Mouse (Mus musculus) neural tube, embryonic 11.5 days (tissue): ENCODE results near the gene Trmt1. TPM values are rescaled to one million over a fixed set of nuclear protein-coding genes. Genes with fewer than 3 reads are reported as not detected.

ENCODE experiments used
- ATAC-seq: fragments of 200-750 bp; cut with Nextera tagmentation; 2 replicates; pipeline ENCODE4 v1.8.0; 2017; ENCODE audit warnings: moderate number of reproducible peaks, mild to moderate bottlenecking, moderate TSS enrichment, moderate library complexity; ENCODE audit not compliant: insufficient read depth, low FRiP score, low TSS enrichment
- DNase-seq: peaks from one replicate; pipeline ENCODE4 v3.0.0-alpha.2; 2015; ENCODE audit warnings: low spot score
- H3K27ac ChIP-seq: fragments of 300-500 bp; sonication (generic); 2 replicates; pipeline ENCODE4 v1.5.1; 2014; ENCODE audit warnings: low read depth, mild to moderate bottlenecking, low read length
- H3K27me3 ChIP-seq: fragments of 300-500 bp; sonication (generic); 2 replicates; pipeline ENCODE4 v1.6.1; 2014; ENCODE audit warnings: mild to moderate bottlenecking, low read length, mixed read lengths; ENCODE audit not compliant: control insufficient read depth, insufficient read depth
- H3K36me3 ChIP-seq: fragments of 300-500 bp; sonication (generic); 2 replicates; pipeline ENCODE4 v1.6.1; 2014; ENCODE audit warnings: mild to moderate bottlenecking, low read length, moderate library complexity, mixed read lengths; ENCODE audit not compliant: control insufficient read depth, insufficient read depth
- H3K4me1 ChIP-seq: fragments of 300-500 bp; sonication (generic); 2 replicates; pipeline ENCODE4 v1.6.1; 2014; ENCODE audit warnings: low read length, mixed read lengths; ENCODE audit not compliant: control insufficient read depth, insufficient read depth
- H3K4me2 ChIP-seq: fragments of 300-500 bp; sonication (generic); 2 replicates; pipeline ENCODE4 v1.6.1; 2014; ENCODE audit warnings: low read depth, mild to moderate bottlenecking, moderate library complexity
- H3K4me3 ChIP-seq: fragments of 300-500 bp; sonication (generic); 2 replicates; pipeline ENCODE4 v1.5.1; 2014; ENCODE audit warnings: low read depth, low read length
- H3K9ac ChIP-seq: fragments of 300-500 bp; sonication (generic); 2 replicates; pipeline ENCODE4 v1.6.1; 2014; ENCODE audit warnings: mild to moderate bottlenecking, low read length
- H3K9me3 ChIP-seq: fragments of 300-500 bp; sonication (generic); 2 replicates; pipeline ENCODE4 v1.6.1; 2016; ENCODE audit warnings: low read length; ENCODE audit not compliant: control insufficient read depth
- WGBS: fragments of 180-500 bp; shearing (Covaris S2); extraction: QIAGEN DNeasy Blood & Tissue Kit; methylation state at CpG from one replicate; pipeline ENCODE4 v1.1.7; 2014; 5-methylcytosine and 5-hydroxymethylcytosine counted together
- polyA plus RNA-seq: library from polyadenylated mRNA; unstranded; fragments of >200 nt; fragmentation: Nextera tagmentation; extraction: Ambion mirVana; gene quantifications from 2 replicates; pipeline ENCODE4 v1.2.1, GENCODE M21; 2014

Gene Trmt1
- polyA plus RNA-seq, 1 experiment from 2014 or later: 60.6 TPM

DNA sequence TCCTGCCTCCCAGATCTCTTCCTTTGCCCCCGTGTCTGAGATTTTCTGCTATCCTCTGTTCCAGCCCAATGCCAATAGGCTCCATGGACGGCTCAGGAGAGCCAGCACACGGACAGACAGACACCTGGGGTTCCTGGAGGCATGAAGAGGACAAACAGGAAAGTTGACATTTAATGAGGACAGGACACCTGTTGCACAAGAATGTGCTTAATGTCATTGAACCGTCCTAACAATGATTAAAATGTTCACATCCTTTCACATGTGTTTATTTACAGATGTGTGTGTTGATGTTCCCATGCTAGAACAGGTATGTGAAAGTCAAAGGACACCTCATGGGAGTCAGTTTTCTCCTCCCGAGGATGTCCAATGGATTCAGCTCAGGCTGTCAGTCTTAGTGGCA, 43.1 kb upstream of the Trmt1 start:
- H3K9me3 ChIP-seq: no peaks in the 10 kb centered on the region
- ATAC-seq: no peak

GRCm38 (mm10) chr8:84646800-84647199, 39.3 kb upstream of the Trmt1 start:
- no peak for ATAC-seq
- peaks cover 7% of the 10 kb centered on the region; the same call in 1 of the 2 replicates for H3K4me1 ChIP-seq
- no peaks in the 10 kb centered on the region for H3K9me3 ChIP-seq
- H3K27ac ChIP-seq: no peak overlapping the region
- no peaks in the 10 kb centered on the region for H3K27me3 ChIP-seq
- H3K4me3 ChIP-seq: no peak overlapping the region
- H3K9ac ChIP-seq: no peak overlapping the region
- no peak for DNase-seq
- no peak overlapping the region for H3K4me2 ChIP-seq
- H3K36me3 ChIP-seq: no peaks in the 10 kb centered on the region
- WGBS: 57% methylated on average over 6 of the region's 6 CpGs

More for the DNA sequence above, 43.1 kb upstream of the Trmt1 start:
- H3K36me3 ChIP-seq: no peaks in the 10 kb centered on the region
- no peak overlapping the region for H3K4me2 ChIP-seq
- H3K27ac ChIP-seq: no peak overlapping the region
- no peak overlapping the region for H3K4me3 ChIP-seq
- DNase-seq: no peak
- H3K27me3 ChIP-seq: no peaks in the 10 kb centered on the region
- H3K4me1 ChIP-seq: peaks cover 8% of the 10 kb centered on the region
- H3K9ac ChIP-seq: no peak overlapping the region
- 74% methylated on average over 5 of the region's 5 CpGs for WGBS

DNA sequence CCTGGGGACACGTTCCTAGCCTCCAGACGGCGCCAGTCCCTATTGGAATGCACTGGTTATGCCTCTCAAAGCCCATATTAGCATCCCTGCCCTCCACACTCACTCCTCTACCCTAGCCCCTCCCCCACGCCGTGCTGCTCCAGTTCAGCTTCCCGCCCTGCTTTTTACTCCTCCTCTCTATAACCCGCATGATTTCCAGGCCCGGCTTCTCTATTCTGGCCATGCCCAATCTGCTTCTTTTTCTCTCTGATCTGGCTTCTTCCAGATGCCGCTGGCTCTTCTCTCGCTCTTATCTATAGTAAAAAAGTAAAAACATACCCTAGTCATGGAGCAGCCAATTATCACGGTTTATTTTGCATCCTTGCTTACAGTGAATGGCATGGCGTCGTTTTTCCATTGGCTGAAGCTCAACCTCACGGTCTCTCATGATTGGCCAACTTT, 38.6 kb upstream of the Trmt1 start:
- Histone ChIP-seq H3K4me1 (peaks cover 7% of the 10 kb centered on the region; the same call in 1 of the 2 replicates), H3K27ac (no peak overlapping the region; the same call in 1 of the 2 replicates), H3K27me3 (no peaks in the 10 kb centered on the region), H3K4me2 (peak overlapping the region; percentile 31), H3K9me3 (no peaks in the 10 kb centered on the region), H3K36me3 (no peaks in the 10 kb centered on the region), H3K4me3 (no peak overlapping the region), H3K9ac (no peak overlapping the region)
- WGBS: 3% methylated on average over 14 of the region's 14 CpGs
- DNase-seq (peak; percentile 77), ATAC-seq (peak; percentile 80)

GRCm38 (mm10) chr8:84650213-84650612, 35.9 kb upstream of the Trmt1 start:
- Histone ChIP-seq H3K27me3 (no peaks in the 10 kb centered on the region), H3K9me3 (no peaks in the 10 kb centered on the region), H3K9ac (0 out of 2 replicates have a peak overlapping the region, but pooled peaks have one; percentile 1), H3K36me3 (no peaks in the 10 kb centered on the region), H3K4me2 (no peak overlapping the region), H3K4me3 (no peak overlapping the region), H3K4me1 (peaks cover 13% of the 10 kb centered on the region), H3K27ac (peak overlapping the region; percentile 51)
- DNase-seq (no peak), ATAC-seq (no peak)
- 42% methylated on average over 3 of the region's 3 CpGs for WGBS

GRCm38 (mm10) chr8:84653092-84653631, 32.9 kb upstream of the Trmt1 start:
- H3K4me1 ChIP-seq: peaks cover 35% of the 10 kb centered on the region
- no peaks in the 10 kb centered on the region for H3K27me3 ChIP-seq
- 36% methylated on average over 9 of the region's 9 CpGs for WGBS
- H3K4me2 ChIP-seq: no peak overlapping the region
- no peak overlapping the region for H3K27ac ChIP-seq
- ATAC-seq: no peak
- H3K9me3 ChIP-seq: no peaks in the 10 kb centered on the region
- H3K9ac ChIP-seq: no peak overlapping the region
- DNase-seq: no peak
- H3K36me3 ChIP-seq: no peaks in the 10 kb centered on the region
- no peak overlapping the region for H3K4me3 ChIP-seq

GRCm38 (mm10) chr8:84654597-84654996, 31.5 kb upstream of the Trmt1 start:
- no peaks in the 10 kb centered on the region for H3K27me3 ChIP-seq
- no peak for ATAC-seq
- DNase-seq: no peak
- no peaks in the 10 kb centered on the region for H3K36me3 ChIP-seq
- H3K4me2 ChIP-seq: no peak overlapping the region; the same call in 1 of the 2 replicates
- no peaks in the 10 kb centered on the region for H3K9me3 ChIP-seq
- WGBS: 45% methylated on average over 4 of the region's 4 CpGs
- H3K9ac ChIP-seq: no peak overlapping the region
- no peak overlapping the region for H3K4me3 ChIP-seq
- peaks cover 37% of the 10 kb centered on the region for H3K4me1 ChIP-seq
- H3K27ac ChIP-seq: peak overlapping the region; percentile 94

DNA sequence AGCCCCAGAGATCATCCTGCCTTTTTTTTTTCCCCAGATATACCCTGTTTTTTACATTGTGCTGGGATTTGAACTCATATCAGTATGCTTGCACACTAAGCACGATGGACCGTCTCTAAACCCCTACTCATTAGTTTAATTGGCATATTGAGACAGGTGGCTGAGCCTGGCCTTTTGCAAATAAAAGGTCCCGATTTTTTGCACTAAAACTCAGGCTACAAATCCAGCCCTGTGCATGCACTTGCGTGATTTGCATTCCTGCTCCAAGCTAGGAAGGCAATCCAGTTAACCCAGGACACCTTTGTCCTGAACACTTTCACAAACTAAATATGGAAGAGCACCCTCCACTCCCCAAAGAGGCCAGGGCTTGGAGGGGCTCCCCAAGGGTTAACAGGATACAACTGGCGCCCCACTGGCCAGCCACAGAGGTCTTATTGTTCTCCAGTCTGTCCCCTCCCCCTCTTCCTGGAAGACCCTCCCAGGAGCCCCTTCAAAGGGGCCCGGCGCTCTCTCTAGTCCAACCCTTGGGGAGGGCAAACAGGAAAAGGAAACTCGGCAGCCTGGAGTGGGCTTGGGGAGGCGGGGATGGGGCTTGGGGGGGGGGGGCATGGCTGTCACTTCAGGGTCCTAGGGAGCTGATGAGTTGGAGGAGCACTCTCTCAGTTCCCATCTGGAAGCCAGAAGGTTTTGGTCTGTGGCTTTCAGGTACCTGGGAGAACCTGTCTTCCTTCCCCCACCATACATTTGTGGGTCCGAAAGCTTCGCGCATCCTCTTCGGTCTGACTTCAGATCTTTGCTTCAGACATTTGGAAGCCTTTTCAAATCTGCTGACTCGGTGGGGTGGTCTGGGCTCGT, 30.5 kb upstream of the Trmt1 start:
- peaks cover 39% of the 10 kb centered on the region for H3K4me1 ChIP-seq
- WGBS: 2% methylated on average over 14 of the region's 15 CpGs
- no peaks in the 10 kb centered on the region for H3K9me3 ChIP-seq
- DNase-seq: peak; percentile 84
- peak overlapping the region; percentile 65 for H3K9ac ChIP-seq
- no peaks in the 10 kb centered on the region for H3K36me3 ChIP-seq
- peak overlapping the region; percentile 61 for H3K4me2 ChIP-seq
- ATAC-seq: peak; percentile 52
- H3K27me3 ChIP-seq: no peaks in the 10 kb centered on the region
- peak overlapping the region; percentile 94 for H3K27ac ChIP-seq
- peak overlapping the region; percentile 17 for H3K4me3 ChIP-seq

DNA sequence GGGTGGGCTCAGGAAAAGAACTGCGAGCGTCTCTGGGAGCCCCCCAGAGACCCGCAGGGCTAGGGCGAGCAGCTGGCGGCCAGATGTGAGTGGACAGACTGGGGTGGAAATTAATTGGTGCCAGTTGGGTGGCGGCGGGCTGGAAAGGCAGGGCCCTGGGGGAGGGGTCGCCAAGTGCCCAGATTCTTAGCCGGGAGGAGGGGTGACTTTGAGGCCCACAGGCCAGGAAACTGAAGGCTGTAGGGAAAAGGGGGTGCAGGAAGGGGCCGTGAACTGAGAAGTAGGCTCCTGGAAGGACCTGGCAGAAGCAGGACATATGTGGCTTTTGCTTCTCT, 29.9 kb upstream of the Trmt1 start:
- Histone ChIP-seq H3K36me3 (no peaks in the 10 kb centered on the region), H3K4me3 (peak overlapping the region; percentile 17), H3K27me3 (no peaks in the 10 kb centered on the region), H3K4me2 (peak overlapping the region; percentile 61), H3K27ac (peak overlapping the region; percentile 94), H3K4me1 (peaks cover 39% of the 10 kb centered on the region), H3K9ac (peak overlapping the region; percentile 65), H3K9me3 (no peaks in the 10 kb centered on the region)
- peak; percentile 86 for DNase-seq
- peak; percentile 43 for ATAC-seq
- 2% methylated on average over 10 of the region's 10 CpGs for WGBS
